Mouse (Mus musculus) urinary bladder, postnatal 4 days (tissue): ENCODE results near the gene Otub2.
"Not testable (repeated sequence)": the region's sequence is repeated elsewhere in the genome, so short reads cannot be mapped to it uniquely, and the experiment has no call there.

Experiments used
- DNase-seq, 2 experiments: peaks; one replicate each; pipeline ENCODE4 v3.0.0; 2021 to 2022; ENCODE audit warnings: low spot score in 2 of 2

The Otub2 gene

DNA sequence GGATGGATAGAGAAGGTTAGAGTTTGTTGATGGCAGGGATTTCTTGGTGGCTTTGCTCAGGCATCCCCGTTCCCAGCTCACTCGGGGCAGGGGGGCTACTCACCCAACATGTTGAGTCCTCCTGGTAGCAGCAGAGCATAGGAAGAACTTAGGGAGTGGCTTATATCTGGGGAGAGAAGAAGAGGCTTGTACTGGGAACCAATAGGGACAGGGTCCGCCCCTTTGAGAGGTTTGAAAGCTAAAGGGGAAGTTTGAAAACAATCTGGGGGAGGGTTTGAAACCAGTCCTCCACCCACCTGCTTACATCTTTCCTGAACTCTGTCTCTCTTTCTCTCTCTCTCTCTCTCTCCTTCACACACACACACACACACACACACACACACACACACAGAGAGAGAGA lies 55.0 kb downstream of the Otub2 start, which contains the start of gene Ifi27l2a:
TSS of gene Ifi27l2a (minus strand) at position 157 of the 400 bp plus-strand sequence.
- no peak for DNase-seq

DNA sequence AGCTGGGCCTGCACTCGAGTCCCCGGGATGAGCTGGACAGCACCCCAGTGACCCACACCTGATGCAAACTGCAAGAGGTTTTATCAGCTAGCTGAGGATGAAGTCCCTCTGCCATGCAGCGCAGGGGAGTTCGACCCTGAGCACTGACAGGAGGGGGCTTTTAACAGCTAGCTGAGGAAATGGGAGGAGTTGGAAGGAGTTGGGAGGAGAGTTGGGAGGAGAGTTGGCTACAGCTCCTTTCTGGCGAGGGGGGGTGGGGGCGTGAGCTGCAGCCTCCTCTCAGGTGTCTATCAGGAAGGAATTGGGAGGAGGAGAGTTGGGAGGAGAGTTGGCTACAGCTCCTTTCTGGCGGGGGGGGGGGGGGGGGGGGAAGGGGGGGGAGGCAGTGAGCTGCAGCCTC lies 55.8 kb downstream of the Otub2 start:
- DNase-seq = not testable (repeated sequence)

DNA sequence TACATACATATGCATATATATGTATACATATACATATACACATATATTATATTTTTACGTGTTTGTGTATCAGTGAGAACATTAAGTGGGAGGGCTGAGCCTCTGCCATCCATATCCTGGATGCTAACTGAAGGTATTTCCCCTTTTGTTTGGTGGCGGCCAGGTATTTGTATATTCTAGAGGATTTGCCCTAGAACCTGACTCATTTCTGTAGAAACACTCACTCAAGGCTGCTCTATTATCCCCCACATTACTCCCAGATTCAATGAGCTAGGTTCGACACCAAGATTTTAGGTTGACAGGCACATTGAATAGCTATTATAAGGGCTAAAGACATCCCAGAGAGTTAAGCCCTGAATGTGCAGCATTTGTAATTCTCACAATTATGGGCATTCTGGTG lies 56.6 kb downstream of the Otub2 start:
- DNase-seq = no peak

DNA sequence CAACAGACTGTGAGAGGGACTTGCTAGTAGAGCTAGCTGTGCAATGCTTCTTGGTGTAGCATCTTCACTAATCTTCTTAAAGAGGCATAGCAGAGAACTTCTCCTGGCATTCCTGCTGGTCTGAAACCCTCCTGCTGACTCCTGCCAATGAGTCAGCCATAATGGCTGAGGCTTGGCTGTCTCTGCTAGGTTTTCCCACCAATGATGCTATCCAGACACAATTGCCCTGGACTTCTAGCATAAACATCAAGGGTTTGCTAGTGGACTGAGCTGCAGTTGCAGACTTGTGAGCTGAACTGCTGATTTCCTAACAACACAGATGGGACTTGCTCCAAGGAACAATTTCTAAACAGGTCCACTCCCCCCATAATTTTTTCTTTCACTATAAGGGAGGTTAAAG lies 64.9 kb downstream of the Otub2 start:
- DNase-seq = no peak
